Mouse (Mus musculus) midbrain, embryonic 12.5 days (tissue): ENCODE measurements around the gene Crim1. TPM values are rescaled to one million over a fixed set of nuclear protein-coding genes. Genes with fewer than 3 reads are reported as not detected.
A peak's percentile ranks its signal among the peaks of the same experiment; 100 is the strongest.

Experiments used
- ATAC-seq: fragments of 200-750 bp; cut with Nextera tagmentation; 2 replicates; pipeline ENCODE4 v1.8.0; 2017; ENCODE audit warnings: low read depth, moderate TSS enrichment, moderate library complexity; ENCODE audit not compliant: low FRiP score
- H3K27ac ChIP-seq: fragments of 300-500 bp; sonication (generic); replicated peaks from 2 replicates; pipeline ENCODE4 v1.5.1; 2016; ENCODE audit warnings: mild to moderate bottlenecking
- H3K27me3 ChIP-seq: fragments of 300-500 bp; sonication (generic); 2 replicates; pipeline ENCODE4 v1.6.1; 2016; ENCODE audit warnings: mild to moderate bottlenecking
- H3K36me3 ChIP-seq: fragments of 300-500 bp; sonication (generic); 2 replicates; pipeline ENCODE4 v1.6.1; 2016
- H3K4me1 ChIP-seq: fragments of 300-500 bp; sonication (generic); 2 replicates; pipeline ENCODE4 v1.6.1; 2016
- H3K4me2 ChIP-seq: fragments of 300-500 bp; sonication (generic); replicated peaks from 2 replicates; pipeline ENCODE4 v1.6.1; 2016; ENCODE audit warnings: mild to moderate bottlenecking, moderate library complexity
- H3K4me3 ChIP-seq: fragments of 300-500 bp; sonication (generic); 2 replicates; pipeline ENCODE4 v1.5.1; 2016; ENCODE audit warnings: mild to moderate bottlenecking
- H3K9ac ChIP-seq: fragments of 300-500 bp; sonication (generic); replicated peaks from 2 replicates; pipeline ENCODE4 v1.6.1; 2016; ENCODE audit warnings: mild to moderate bottlenecking, moderate library complexity
- H3K9me3 ChIP-seq: fragments of 300-500 bp; sonication (generic); 2 replicates; pipeline ENCODE4 v1.6.1; 2016; ENCODE audit warnings: mild to moderate bottlenecking
- WGBS: fragments of 180-500 bp; shearing (Covaris S2); methylation state at CpG from one replicate; pipeline ENCODE4 v1.1.7; 2016; 5-methylcytosine and 5-hydroxymethylcytosine counted together
- polyA plus RNA-seq: library from polyadenylated mRNA; unstranded; fragments of >200 nt; fragmentation: Nextera tagmentation; extraction: Ambion mirVana; gene quantifications from 2 replicates; pipeline ENCODE4 v1.2.1, GENCODE M21; 2016

Gene Crim1
- polyA plus RNA-seq, 1 experiment from 2014 or later = 6.2 TPM

DNA sequence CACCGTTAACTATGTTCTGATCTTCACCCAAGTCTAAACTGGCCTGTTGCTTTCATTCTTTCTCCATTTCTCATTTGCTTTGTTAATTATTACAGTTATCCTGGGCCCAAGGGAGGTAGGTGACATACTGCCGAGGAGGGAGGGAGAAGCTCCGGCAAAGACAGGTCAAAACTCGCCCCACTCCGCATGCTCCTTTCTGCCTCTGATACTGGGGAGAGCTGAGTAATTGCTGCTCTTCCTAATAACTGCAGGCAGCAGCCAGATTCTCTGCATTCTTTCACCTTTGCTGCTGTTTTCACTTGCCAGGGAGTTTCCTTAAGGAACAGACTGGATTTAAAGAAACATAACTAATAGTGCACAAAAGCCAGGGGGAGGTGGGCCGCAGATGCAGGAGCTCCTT is 13.1 kb downstream of the Crim1 start:
- no peaks in the 10 kb centered on the region for H3K4me1 ChIP-seq
- H3K36me3 ChIP-seq = no peaks in the 10 kb centered on the region
- no peak overlapping the region for H3K4me2 ChIP-seq
- H3K9ac ChIP-seq = no peak overlapping the region
- H3K4me3 ChIP-seq = no peak overlapping the region
- ATAC-seq = no peak
- H3K27me3 ChIP-seq = no peaks in the 10 kb centered on the region
- H3K9me3 ChIP-seq = no peaks in the 10 kb centered on the region
- 79% methylated on average over 6 of the region's 6 CpGs for WGBS
- no peak overlapping the region for H3K27ac ChIP-seq

- WGBS = 78% methylated on average over 3 of the region's 3 CpGs
- H3K27ac ChIP-seq = no peak overlapping the region
Measured at GRCm38 (mm10) chr17:78216526-78216925, 16.5 kb downstream of the Crim1 start.

DNA sequence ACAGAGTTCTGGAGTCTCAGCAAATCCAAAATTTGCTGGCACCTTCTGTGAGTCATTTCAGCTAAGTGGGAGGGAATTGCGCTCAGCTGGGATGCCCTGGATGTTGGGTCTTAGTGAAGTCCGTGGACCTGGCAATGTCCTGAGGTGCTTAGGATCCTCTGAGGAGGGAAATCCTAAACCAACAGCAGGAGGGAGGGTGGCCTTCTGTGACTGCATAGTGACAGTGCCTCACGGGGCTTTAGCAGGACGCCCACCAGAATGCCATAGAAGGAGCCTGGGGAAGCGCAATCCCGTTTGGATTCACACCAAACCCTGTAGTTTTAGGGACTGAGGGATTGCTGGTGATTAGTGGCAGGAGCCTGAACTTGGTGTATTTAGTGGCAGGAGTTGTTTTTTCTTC is 17.4 kb downstream of the Crim1 start:
- Histone ChIP-seq H3K4me1 (no peaks in the 10 kb centered on the region), H3K9ac (no peak overlapping the region), H3K27ac (no peak overlapping the region), H3K36me3 (0 out of 2 replicates have a peak, but pooled peaks cover 5% of the 10 kb centered on the region), H3K9me3 (no peaks in the 10 kb centered on the region), H3K4me2 (no peak overlapping the region), H3K4me3 (no peak overlapping the region), H3K27me3 (no peaks in the 10 kb centered on the region)
- WGBS = 68% methylated on average over 6 of the region's 6 CpGs
- ATAC-seq = no peak

More at GRCm38 (mm10) chr17:78216526-78216925, 16.5 kb downstream of the Crim1 start:
- H3K4me1 ChIP-seq = no peaks in the 10 kb centered on the region
- ATAC-seq = no peak
- no peaks in the 10 kb centered on the region for H3K9me3 ChIP-seq
- H3K4me3 ChIP-seq = no peak overlapping the region
- no peak overlapping the region for H3K9ac ChIP-seq
- H3K27me3 ChIP-seq = no peaks in the 10 kb centered on the region
- H3K36me3 ChIP-seq = 0 out of 2 replicates have a peak, but pooled peaks cover 5% of the 10 kb centered on the region
- no peak overlapping the region for H3K4me2 ChIP-seq

- no peak for ATAC-seq
- 94% methylated on average over 10 of the region's 10 CpGs for WGBS
Measured at GRCm38 (mm10) chr17:78218506-78219232, 18.6 kb downstream of the Crim1 start.

GRCm38 (mm10) chr17:78221007-78221642 is 21.1 kb downstream of the Crim1 start:
- Histone ChIP-seq H3K4me2 (no peak overlapping the region), H3K9me3 (no peaks in the 10 kb centered on the region), H3K36me3 (0 out of 2 replicates have a peak, but pooled peaks cover 5% of the 10 kb centered on the region), H3K4me3 (no peak overlapping the region), H3K9ac (no peak overlapping the region), H3K27me3 (no peaks in the 10 kb centered on the region), H3K27ac (no peak overlapping the region), H3K4me1 (peaks cover 4% of the 10 kb centered on the region; the same call in 1 of the 2 replicates)
- WGBS = 95% methylated on average over 8 of the region's 8 CpGs
- no peak for ATAC-seq

More at GRCm38 (mm10) chr17:78218506-78219232, 18.6 kb downstream of the Crim1 start:
- no peaks in the 10 kb centered on the region for H3K27me3 ChIP-seq
- no peak overlapping the region for H3K9ac ChIP-seq
- H3K36me3 ChIP-seq = 0 out of 2 replicates have a peak, but pooled peaks cover 5% of the 10 kb centered on the region
- H3K4me1 ChIP-seq = no peaks in the 10 kb centered on the region
- H3K9me3 ChIP-seq = no peaks in the 10 kb centered on the region
- no peak overlapping the region for H3K27ac ChIP-seq
- no peak overlapping the region for H3K4me3 ChIP-seq
- no peak overlapping the region for H3K4me2 ChIP-seq

GRCm38 (mm10) chr17:78221860-78222259 is 21.8 kb downstream of the Crim1 start:
- Histone ChIP-seq H3K27me3 (no peaks in the 10 kb centered on the region), H3K4me1 (peaks cover 4% of the 10 kb centered on the region; the same call in 1 of the 2 replicates), H3K36me3 (0 out of 2 replicates have a peak, but pooled peaks cover 5% of the 10 kb centered on the region), H3K27ac (no peak overlapping the region), H3K9me3 (no peaks in the 10 kb centered on the region), H3K9ac (no peak overlapping the region), H3K4me3 (no peak overlapping the region), H3K4me2 (no peak overlapping the region)
- ATAC-seq = no peak
- 87% methylated on average over 1 of the region's 1 CpGs for WGBS

DNA sequence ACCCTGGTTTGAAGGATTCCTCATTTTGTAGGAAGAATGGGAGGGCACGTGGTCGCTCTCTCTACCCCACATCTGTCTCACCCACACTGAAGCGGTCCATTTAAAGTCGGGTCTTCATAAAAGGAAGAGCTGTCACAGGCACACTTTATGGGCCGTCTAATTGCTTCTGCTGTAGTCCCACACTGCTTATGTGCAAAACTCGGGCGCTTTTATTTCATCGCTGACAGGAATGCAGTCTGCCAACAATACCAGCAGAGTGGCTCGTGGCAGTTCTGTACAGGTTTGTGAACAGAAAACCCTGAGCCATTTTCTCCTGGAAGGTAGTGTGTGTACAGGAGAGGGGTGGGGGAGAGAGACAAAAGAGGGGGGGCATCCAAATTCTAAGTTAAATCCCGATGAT is 23.9 kb downstream of the Crim1 start:
- Histone ChIP-seq H3K27me3 (no peaks in the 10 kb centered on the region), H3K27ac (no peak overlapping the region), H3K9me3 (no peaks in the 10 kb centered on the region), H3K4me2 (no peak overlapping the region), H3K4me1 (peaks cover 4% of the 10 kb centered on the region; the same call in 1 of the 2 replicates), H3K4me3 (no peak overlapping the region), H3K36me3 (no peaks in the 10 kb centered on the region), H3K9ac (no peak overlapping the region)
- no peak for ATAC-seq
- WGBS = 78% methylated on average over 10 of the region's 10 CpGs

DNA sequence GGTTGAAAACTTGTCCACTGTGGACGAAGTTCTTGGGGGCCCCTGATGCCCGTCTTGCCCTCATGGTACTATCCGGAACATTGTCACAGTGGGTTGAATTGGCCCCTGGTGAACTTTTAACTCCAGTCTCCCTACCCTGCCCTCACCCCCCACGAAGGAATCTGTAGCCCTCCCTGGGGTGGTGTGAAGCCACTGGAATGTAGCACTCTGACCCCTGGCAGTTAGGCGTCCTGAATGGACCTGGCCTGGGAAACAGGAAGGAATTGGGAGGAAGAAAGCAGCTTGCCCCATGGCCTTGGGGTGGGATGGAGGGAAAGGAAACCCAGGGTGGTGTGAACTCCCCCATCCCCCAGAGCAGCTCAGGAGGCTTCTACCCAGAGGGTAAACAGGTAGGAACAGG is 25.5 kb downstream of the Crim1 start:
- ATAC-seq = 0 out of 2 replicates have a peak, but pooled peaks have one; percentile 27
- H3K27ac ChIP-seq = no peak overlapping the region
- 76% methylated on average over 5 of the region's 5 CpGs for WGBS
- H3K36me3 ChIP-seq = no peaks in the 10 kb centered on the region
- H3K27me3 ChIP-seq = no peaks in the 10 kb centered on the region
- peaks cover 7% of the 10 kb centered on the region; the same call in 1 of the 2 replicates for H3K4me1 ChIP-seq
- no peak overlapping the region for H3K9ac ChIP-seq
- no peak overlapping the region for H3K4me3 ChIP-seq
- H3K9me3 ChIP-seq = no peaks in the 10 kb centered on the region
- H3K4me2 ChIP-seq = no peak overlapping the region

GRCm38 (mm10) chr17:78227211-78227610 is 27.2 kb downstream of the Crim1 start:
- Histone ChIP-seq H3K36me3 (no peaks in the 10 kb centered on the region), H3K27me3 (no peaks in the 10 kb centered on the region), H3K4me3 (no peak overlapping the region), H3K4me2 (no peak overlapping the region), H3K27ac (no peak overlapping the region), H3K9me3 (no peaks in the 10 kb centered on the region), H3K4me1 (peaks cover 7% of the 10 kb centered on the region; the same call in 1 of the 2 replicates), H3K9ac (no peak overlapping the region)
- 96% methylated on average over 3 of the region's 3 CpGs for WGBS
- ATAC-seq = no peak

- peaks cover 3% of the 10 kb centered on the region; the same call in 1 of the 2 replicates for H3K4me1 ChIP-seq
- no peak overlapping the region for H3K9ac ChIP-seq
- ATAC-seq = no peak
- no peaks in the 10 kb centered on the region for H3K27me3 ChIP-seq
- no peaks in the 10 kb centered on the region for H3K9me3 ChIP-seq
- H3K4me3 ChIP-seq = no peak overlapping the region
- no peak overlapping the region for H3K4me2 ChIP-seq
- no peaks in the 10 kb centered on the region for H3K36me3 ChIP-seq
- WGBS = 93% methylated on average over 5 of the region's 5 CpGs
- no peak overlapping the region for H3K27ac ChIP-seq
Measured at GRCm38 (mm10) chr17:78231567-78231966, 31.5 kb downstream of the Crim1 start.

DNA sequence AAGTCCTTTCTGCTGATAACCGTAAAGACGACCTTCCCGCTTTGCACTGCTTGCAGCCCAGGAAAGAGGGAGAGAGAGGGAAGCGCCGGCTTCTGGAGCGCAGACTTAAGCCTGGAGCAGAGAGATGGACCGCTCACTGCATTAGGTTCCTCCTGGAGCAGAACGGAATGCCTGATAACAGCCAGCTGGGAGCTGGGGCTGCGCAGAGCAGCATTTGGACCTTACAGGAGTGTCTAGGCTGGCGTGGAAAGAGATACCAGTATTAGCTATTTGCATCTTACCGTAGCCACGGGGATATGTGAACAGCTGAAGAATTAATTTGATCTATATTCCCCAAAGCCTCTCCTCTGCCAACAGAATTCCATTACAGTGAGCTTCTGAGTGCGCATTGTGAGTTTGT is 32.7 kb downstream of the Crim1 start:
- WGBS = 82% methylated on average over 13 of the region's 13 CpGs
- H3K36me3 ChIP-seq = no peaks in the 10 kb centered on the region
- ATAC-seq = no peak
- no peak overlapping the region for H3K4me3 ChIP-seq
- H3K27ac ChIP-seq = 0 out of 2 replicates have a peak overlapping the region, but pooled peaks have one; percentile 25
- H3K9ac ChIP-seq = no peak overlapping the region
- H3K9me3 ChIP-seq = no peaks in the 10 kb centered on the region
- peaks cover 3% of the 10 kb centered on the region; the same call in 1 of the 2 replicates for H3K4me1 ChIP-seq
- no peaks in the 10 kb centered on the region for H3K27me3 ChIP-seq
- no peak overlapping the region for H3K4me2 ChIP-seq

DNA sequence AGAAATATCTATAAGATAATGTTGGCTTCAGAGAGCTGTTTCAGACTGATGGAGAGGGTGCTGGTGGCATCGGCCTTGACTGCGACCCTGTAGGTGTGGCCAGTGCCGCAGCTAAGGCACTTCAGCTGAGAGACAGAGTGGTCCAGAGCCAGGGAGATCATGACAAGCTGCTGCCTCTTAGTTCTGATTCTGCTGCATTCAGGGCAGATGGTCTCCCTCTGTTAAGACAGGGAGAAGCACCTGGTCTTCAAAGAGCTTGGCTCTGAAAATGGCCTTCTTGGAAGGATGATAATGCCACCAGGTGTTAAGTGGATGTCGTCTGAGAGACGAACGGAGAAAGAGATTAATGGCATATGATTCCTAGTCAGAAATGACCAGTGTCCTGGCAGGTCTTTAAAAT is 33.8 kb downstream of the Crim1 start:
- ATAC-seq = no peak
- H3K9ac ChIP-seq = no peak overlapping the region
- no peak overlapping the region for H3K27ac ChIP-seq
- H3K4me1 ChIP-seq = peaks cover 3% of the 10 kb centered on the region; the same call in 1 of the 2 replicates
- no peaks in the 10 kb centered on the region for H3K9me3 ChIP-seq
- no peaks in the 10 kb centered on the region for H3K27me3 ChIP-seq
- 87% methylated on average over 6 of the region's 6 CpGs for WGBS
- H3K36me3 ChIP-seq = no peaks in the 10 kb centered on the region; the same call in 1 of the 2 replicates
- no peak overlapping the region for H3K4me2 ChIP-seq
- no peak overlapping the region for H3K4me3 ChIP-seq
